Mouse (Mus musculus) gastrocnemius, adult 8-10 months (tissue): ENCODE results near the gene Morc3. TPM values are rescaled to one million over a fixed set of nuclear protein-coding genes. Genes with fewer than 3 reads are reported as not detected.
A peak's percentile ranks its signal among the peaks of the same experiment; 100 is the strongest.

Experiments
- DNase-seq, 2 experiments: peaks; one replicate each; pipeline ENCODE4 v3.0.0; 2022; ENCODE audit warnings: low spot score in 2 of 2
- total RNA-seq, 4 experiments: library from RNA; stranded (reverse); gene quantifications; 2 replicates each; pipeline ENCODE4 v1.2.4; 2022

Morc3 gene
- total RNA-seq, result 10 to 100 TPM in 2 of 4 experiments, 1 to 10 TPM in 2; 7.4 to 14.8 (median 9.5) TPM

- DNase-seq, result peak; percentile 99
These were observed at the start of gene Morc3 for GRCm38 (mm10) chr16:93831627-93832395. Morc3 (plus strand) TSS chr16:93832121.

GRCm38 (mm10) chr16:93784175-93784574 lies 47.7 kb upstream of the Morc3 start:
- DNase-seq, result no peak

GRCm38 (mm10) chr16:93785805-93786204 lies 46.1 kb upstream of the Morc3 start:
- peak in 1 of 2 experiments; percentile 22 for DNase-seq

- DNase-seq, result no peak
These were observed 43.5 kb upstream of the Morc3 start for GRCm38 (mm10) chr16:93788388-93788787.

- no peak for DNase-seq
These were observed 43.0 kb upstream of the Morc3 start for GRCm38 (mm10) chr16:93788881-93789280.

GRCm38 (mm10) chr16:93789971-93790755 lies 41.8 kb upstream of the Morc3 start:
- DNase-seq, result no peak

- no peak for DNase-seq
These were observed 38.8 kb upstream of the Morc3 start for GRCm38 (mm10) chr16:93792981-93793630.

GRCm38 (mm10) chr16:93794845-93795244 lies 37.1 kb upstream of the Morc3 start:
- DNase-seq, result no peak

- no peak for DNase-seq
These were observed 36.5 kb upstream of the Morc3 start for GRCm38 (mm10) chr16:93795391-93795790.

- no peak for DNase-seq
These were observed 34.7 kb upstream of the Morc3 start for GRCm38 (mm10) chr16:93797021-93797840.

- no peak for DNase-seq
These were observed 34.0 kb upstream of the Morc3 start for GRCm38 (mm10) chr16:93797841-93798492.

- no peak for DNase-seq
These were observed 33.3 kb upstream of the Morc3 start for GRCm38 (mm10) chr16:93798623-93799022.

GRCm38 (mm10) chr16:93799071-93799470 lies 32.9 kb upstream of the Morc3 start:
- no peak for DNase-seq

GRCm38 (mm10) chr16:93799936-93800335 lies 32.0 kb upstream of the Morc3 start:
- no peak for DNase-seq

GRCm38 (mm10) chr16:93807167-93807566 lies 24.8 kb upstream of the Morc3 start:
- DNase-seq, result no peak

- DNase-seq, result peak; percentile 53 to 67
These were observed 23.9 kb upstream of the Morc3 start for GRCm38 (mm10) chr16:93807961-93808554.

- peak; percentile 50 to 61 for DNase-seq
These were observed 15.8 kb upstream of the Morc3 start for GRCm38 (mm10) chr16:93815856-93816736.

- DNase-seq, result no peak
These were observed 15.1 kb upstream of the Morc3 start for GRCm38 (mm10) chr16:93816861-93817260.

GRCm38 (mm10) chr16:93817371-93817770 lies 14.6 kb upstream of the Morc3 start:
- DNase-seq, result no peak
